Mouse (Mus musculus) NIH3T3 (cell line): Measurements from ENCODE around the gene Mapk8ip3.

Experiments
- DNase-seq: peaks from one replicate; pipeline ENCODE4 v3.0.0-alpha.2; 2012; ENCODE audit warnings: low read depth

Gene Mapk8ip3

GRCm38 (mm10) chr17:24885356-24886133, 51.2 kb downstream of the Mapk8ip3 start:
- no peak for DNase-seq

- DNase-seq, result no peak
Measured at GRCm38 (mm10) chr17:24884391-24884790, 52.4 kb downstream of the Mapk8ip3 start.

DNA sequence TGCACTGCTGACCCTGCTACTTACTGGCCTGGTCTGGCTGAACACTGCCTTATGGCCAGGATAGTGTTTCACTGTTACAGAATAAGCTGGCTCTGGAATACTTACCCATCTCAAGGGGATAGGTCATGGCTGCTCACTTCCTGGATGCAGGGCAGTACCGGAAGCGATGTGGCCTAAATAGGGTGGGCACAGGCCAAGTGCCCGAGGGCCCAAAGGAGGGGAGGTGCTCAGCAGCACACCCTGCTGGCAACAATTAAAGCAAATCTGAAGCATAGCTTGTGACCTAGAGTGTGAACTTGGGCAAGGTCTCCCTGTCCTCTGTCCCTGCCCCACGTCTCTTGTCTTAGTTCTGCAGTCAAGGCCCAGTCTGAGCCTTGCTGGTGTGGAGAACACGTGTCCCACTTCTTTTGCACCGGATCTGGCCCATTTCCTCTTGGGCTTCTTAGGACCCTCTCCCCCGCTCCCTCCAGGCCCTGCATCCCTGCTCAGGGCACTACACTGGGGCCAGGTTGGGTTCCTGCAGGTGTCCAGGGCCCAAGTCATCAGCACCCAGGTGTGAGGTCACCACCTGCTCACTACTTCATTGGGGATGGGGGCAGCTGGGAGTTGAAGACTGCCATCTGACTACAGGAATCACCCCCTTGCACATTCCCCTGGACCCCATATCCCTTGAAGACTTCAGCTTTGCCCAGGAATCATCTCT, 54.9 kb downstream of the Mapk8ip3 start:
- DNase-seq, result peak; percentile 78

DNA sequence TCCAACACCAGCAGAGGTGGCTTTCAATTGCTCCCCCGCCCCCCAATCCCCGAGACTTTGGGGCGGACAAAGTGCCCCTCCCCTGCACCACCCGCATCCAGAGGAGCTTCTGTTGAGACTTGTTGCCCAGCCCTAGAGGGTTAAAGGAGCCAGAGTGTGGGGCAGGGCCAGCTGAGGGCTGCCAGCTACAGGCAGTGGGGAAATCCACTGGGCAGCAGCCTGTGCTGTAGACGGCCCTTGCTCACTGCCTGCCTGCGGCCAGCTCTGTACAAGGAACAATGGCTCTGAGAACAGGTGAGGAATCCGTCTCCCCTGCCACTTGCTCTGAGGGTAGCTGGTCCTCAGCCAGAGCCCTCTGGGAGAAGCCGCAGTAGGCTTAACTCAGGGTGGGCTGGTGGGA, 58.2 kb downstream of the Mapk8ip3 start:
- DNase-seq, result no peak

DNA sequence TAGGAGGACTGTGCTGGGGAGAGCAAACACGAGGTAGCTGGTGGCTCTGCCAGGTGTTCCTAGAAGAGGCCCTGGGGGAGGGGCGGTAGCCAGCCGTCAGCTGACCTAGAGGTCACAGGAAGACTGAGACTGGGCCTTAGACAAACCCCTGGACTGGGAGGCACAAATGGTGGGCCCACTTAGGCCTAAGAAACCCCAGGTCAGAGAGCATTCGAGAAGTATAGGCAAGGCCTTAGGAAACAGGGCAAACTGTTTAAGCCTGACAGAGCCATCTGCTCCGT, 58.7 kb downstream of the Mapk8ip3 start:
- DNase-seq, result no peak

GRCm38 (mm10) chr17:24877336-24878116, 59.3 kb downstream of the Mapk8ip3 start:
- no peak for DNase-seq

DNA sequence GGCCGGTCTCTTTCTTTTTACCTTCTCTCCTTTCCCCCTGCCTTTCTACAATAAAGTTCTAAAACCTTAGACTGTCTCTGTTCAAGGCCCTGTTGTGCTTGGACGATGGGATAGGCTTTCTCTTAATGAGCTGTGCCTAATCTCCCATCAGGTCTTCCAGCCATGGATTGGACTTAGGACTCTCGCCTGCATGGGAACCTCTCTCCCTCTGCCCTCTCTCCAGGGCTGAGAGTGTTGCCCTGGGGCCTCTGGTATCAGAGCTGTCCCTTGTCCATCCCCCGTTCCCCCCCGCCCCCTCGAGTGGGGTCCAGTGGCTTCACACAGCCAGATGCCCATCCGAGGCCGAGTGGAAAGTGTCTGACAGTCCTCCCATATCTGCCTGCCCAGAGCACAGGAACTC, 61.8 kb downstream of the Mapk8ip3 start:
- DNase-seq, result no peak

- DNase-seq, result no peak
Measured at GRCm38 (mm10) chr17:24874405-24874745, 62.4 kb downstream of the Mapk8ip3 start.

DNA sequence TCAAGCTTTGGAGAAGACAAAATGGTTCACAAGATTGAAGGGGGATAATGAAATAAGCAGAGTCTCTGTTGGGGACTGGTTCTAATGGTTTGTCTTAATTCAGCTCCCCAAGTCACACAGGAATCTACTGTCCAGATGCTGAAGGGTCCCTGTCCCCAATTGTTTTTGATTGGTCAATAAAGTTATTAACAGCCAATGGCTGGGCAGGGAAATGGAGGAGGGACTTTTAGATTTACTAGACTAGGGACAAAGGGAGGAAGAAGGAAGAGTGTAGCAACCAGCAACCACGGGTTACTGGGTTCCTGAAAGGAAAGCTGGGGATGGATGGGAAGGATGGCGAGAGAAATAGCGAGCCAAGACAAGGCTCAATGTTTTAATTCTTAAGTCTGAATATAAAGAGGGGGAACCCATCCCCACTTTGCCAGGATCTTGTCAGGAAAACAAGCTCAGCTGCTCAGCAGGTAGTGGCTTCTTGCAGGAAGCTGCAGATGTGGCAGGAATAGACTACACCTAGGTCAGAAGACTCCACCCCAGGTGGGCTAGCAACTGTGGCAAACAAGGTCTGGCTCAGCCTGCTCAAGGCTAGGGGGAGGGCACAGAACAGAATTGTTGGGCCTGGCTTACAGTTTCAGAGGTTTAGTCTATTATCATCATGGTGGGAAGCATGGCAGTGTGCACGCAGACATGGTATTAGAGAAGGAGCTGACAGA, 62.9 kb downstream of the Mapk8ip3 start:
- DNase-seq, result no peak

- no peak for DNase-seq
Measured at GRCm38 (mm10) chr17:24867914-24868313, 68.9 kb downstream of the Mapk8ip3 start.

DNA sequence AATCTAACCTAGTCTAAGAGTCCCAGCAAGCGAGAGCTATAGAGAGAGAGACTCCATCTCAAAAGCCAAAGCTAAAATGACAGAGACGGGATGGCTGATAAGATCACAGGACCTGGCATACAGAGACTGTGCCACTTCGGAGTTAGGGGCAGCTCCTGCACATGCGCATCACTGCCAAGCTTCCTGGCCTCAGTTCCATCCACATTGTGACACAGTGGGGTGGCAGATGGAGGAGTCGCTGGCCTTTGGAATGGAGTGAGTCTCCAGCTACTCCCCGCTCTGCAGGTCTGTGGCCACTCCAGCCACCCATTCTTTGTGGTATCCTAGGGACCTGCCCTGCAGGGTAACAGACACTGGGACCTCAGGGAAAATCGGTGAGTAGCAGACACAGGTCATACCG, 71.0 kb downstream of the Mapk8ip3 start, which contains the start of gene Igfals:
Igfals (plus strand) TSS at position 222 of the 400 bp plus-strand sequence.
- no peak for DNase-seq

- no peak for DNase-seq
Measured at GRCm38 (mm10) chr17:24861785-24862184, 75.0 kb downstream of the Mapk8ip3 start.

GRCm38 (mm10) chr17:24860076-24860475, 76.7 kb downstream of the Mapk8ip3 start:
- no peak for DNase-seq

DNA sequence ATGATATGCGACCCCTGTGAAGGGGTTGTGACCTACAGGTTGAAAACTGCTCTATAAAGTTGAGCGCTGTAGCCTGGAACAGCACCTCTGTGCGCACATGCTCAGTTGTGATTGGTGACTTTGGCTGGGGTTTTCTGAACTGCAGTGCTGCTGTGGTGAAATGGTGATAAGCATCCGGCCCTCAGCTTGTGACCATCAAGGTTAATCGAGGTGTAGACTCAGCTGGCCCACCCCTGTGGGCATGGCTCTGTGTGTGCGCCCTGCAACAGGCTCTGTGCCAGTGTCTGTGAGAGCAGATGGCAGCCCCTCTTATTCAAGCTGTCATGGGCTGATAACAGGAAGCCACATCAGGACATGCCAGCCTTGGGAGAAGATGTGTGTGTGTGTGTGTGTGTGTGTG, 77.8 kb downstream of the Mapk8ip3 start:
- DNase-seq, result no peak

DNA sequence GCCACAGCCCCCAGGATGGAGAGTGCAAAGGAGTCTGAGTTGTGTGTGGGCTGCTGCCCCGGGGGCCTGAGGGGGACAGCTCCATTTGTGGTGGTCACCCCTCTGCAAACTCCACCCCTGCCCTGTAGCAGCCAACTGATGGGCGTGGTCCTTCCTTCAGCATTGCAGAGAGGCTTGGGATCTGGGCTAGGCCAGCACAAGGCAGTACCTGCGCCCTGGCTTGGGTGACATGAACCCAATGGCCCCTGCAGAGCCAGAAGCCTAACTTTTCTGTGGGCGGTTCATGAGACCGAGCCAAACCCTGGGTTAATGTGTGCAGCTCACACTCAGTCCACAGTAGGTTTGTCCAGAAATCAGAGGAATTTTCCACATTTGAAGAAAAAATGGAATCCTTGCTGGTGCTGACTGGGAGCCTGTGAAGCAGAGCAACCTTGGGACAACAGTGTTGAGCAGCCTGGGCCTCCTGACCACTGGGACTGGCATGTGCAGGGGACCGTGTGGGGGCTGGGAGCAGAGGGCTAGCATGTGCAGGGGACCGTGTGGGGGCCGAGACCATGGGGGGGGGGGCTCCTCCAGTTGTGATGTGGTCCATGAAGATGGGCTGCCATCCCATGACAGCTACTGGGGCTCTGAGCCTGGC, 78.8 kb downstream of the Mapk8ip3 start:
- no peak for DNase-seq

GRCm38 (mm10) chr17:24856589-24856988, 80.2 kb downstream of the Mapk8ip3 start:
- DNase-seq, result no peak

- peak; percentile 79 for DNase-seq
Measured at GRCm38 (mm10) chr17:24855838-24856464, 80.8 kb downstream of the Mapk8ip3 start.

GRCm38 (mm10) chr17:24851381-24852125, 85.2 kb downstream of the Mapk8ip3 start:
- DNase-seq, result no peak

GRCm38 (mm10) chr17:24850773-24851127, 86.0 kb downstream of the Mapk8ip3 start:
- DNase-seq, result no peak

- peak; percentile 97 for DNase-seq
Measured at GRCm38 (mm10) chr17:24850065-24850772, 86.6 kb downstream of the Mapk8ip3 start, which contains the start of gene Fahd1. Gene Fahd1, minus strand, starts transcription at chr17:24850364.
